In the genomic region with DNA sequence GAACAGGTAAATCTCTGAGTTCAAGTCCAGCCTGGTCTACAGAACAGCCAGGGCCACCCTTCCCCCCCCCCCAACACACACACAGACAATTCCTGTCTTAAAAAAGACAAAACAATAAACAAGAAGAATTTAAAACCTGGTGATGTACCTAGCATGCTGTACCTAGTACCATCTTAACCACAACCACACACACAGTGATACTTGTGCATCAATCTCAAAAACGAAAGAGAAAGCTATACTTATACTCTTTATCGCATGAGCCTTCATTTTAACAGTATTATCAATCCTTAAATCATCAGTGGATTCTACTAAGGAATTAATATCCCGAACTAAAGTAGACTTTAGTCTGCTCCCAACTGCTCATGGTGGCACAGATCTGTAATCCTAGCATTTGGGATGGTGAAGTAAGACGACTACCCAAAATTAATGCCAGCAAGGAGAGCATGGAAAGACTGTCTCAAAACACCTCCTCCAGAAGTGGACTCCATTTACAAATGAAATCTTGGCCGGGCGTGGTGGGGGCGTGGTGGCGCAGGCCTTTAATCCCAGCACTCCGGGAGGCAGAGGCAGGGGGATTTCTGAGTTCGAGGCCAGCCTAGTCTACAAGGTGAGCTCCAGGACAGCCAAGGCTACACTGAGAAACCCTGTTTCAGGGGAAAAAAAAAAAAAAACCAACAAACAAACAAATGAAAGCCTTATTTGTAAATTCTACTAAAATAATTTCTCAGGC, we compare ENCODE assay signal across 8 mouse cellular contexts. TPM values are rescaled to one million over a fixed set of nuclear protein-coding genes. Genes with fewer than 3 reads are reported as not detected.
DNase-seq lines count a peak whose midpoint lies in the region; ATAC-seq lines count a peak whose summit lies in the region.
"Had no signal": no experiment of that assay in that cellular context is flagged by ENCODE, and none has a peak within 500 bp of the region (broad histone marks: within the 10 kb centered on the region; RNA-seq: fewer than 3 reads in every experiment).

No protein-coding gene starts in this region.

- H3K27ac ChIP-seq in forebrain, embryonic 11.5 days (ENCODE audit: low read depth, low read length), result no peak overlapping the region
- no peak overlapping the region for H3K27ac ChIP-seq in liver, embryonic 12.5 days

- 89% methylated on average over 10 of the region's 10 CpGs for WGBS in forebrain, embryonic 11.5 days
- WGBS in liver, embryonic 12.5 days (ENCODE audit: insufficient replicate concordance), result 85% methylated on average over 10 of the region's 10 CpGs

- no peak for ATAC-seq in megakaryocyte, adult 5-6 weeks (ENCODE audit: poor library complexity, severe bottlenecking)
- ATAC-seq in forebrain, embryonic 11.5 days (replicated peaks; ENCODE audit: low FRiP score), result no peak
- ATAC-seq in liver, embryonic 12.5 days, result no peak

- peak overlapping the region; percentile 72 for H3K4me3 ChIP-seq in megakaryocyte, embryonic 14.5 days (replicated peaks)
- peak overlapping the region; percentile 96; the same call in 1 of the 2 replicates for H3K4me3 ChIP-seq in forebrain, embryonic 11.5 days (ENCODE audit: low read depth, low read length)
- H3K4me3 ChIP-seq in liver, embryonic 12.5 days, result peak overlapping the region; percentile 93

- peak overlapping the region; percentile 63; the same call in 1 of the 2 replicates for H3K4me2 ChIP-seq in forebrain, embryonic 11.5 days (ENCODE audit: low read depth, low read length, severe bottlenecking)
- peak overlapping the region; percentile 83 for H3K4me2 ChIP-seq in liver, embryonic 12.5 days

- H3K4me1 ChIP-seq in megakaryocyte, embryonic 14.5 days, result peaks cover 71% of the 10 kb centered on the region
- peaks cover 2% of the 10 kb centered on the region; the same call in 1 of the 2 replicates for H3K4me1 ChIP-seq in forebrain, embryonic 11.5 days (replicated peaks; ENCODE audit: control insufficient read depth, insufficient read depth, low read length)
- H3K4me1 ChIP-seq in liver, embryonic 12.5 days, result peaks cover 36% of the 10 kb centered on the region

- peaks cover 31% of the 10 kb centered on the region for H3K36me3 ChIP-seq in megakaryocyte, embryonic 14.5 days (replicated peaks; ENCODE audit: low read length)
- H3K36me3 ChIP-seq in forebrain, embryonic 11.5 days (ENCODE audit: control insufficient read depth, insufficient read depth, low read length), result no peaks in the 10 kb centered on the region; the same call in 1 of the 2 replicates
- peaks cover 20% of the 10 kb centered on the region for H3K36me3 ChIP-seq in liver, embryonic 12.5 days

- no peak for DNase-seq in forebrain, embryonic 11.5 days (ENCODE audit: low spot score)
- DNase-seq in urinary bladder, adult 18-20 months (ENCODE audit: low spot score in 2 of 2), result no peak
- no peak for DNase-seq in gastrocnemius, postnatal 4 days (ENCODE audit: low spot score in 2 of 2)
- no peak for DNase-seq in embryo, embryonic 9.5 days (ENCODE audit: extremely low spot score)

- H3K27me3 ChIP-seq in megakaryocyte, embryonic 14.5 days (replicated peaks), result no peaks in the 10 kb centered on the region
- H3K27me3 ChIP-seq in forebrain, embryonic 11.5 days (ENCODE audit: control insufficient read depth, insufficient read depth, low read length), result no peaks in the 10 kb centered on the region
- H3K27me3 ChIP-seq in liver, embryonic 12.5 days (replicated peaks), result no peaks in the 10 kb centered on the region

- H3K9me3 ChIP-seq in megakaryocyte, embryonic 14.5 days, result no peaks in the 10 kb centered on the region
- peaks cover 3% of the 10 kb centered on the region; the same call in 1 of the 2 replicates for H3K9me3 ChIP-seq in forebrain, embryonic 11.5 days (ENCODE audit: control insufficient read depth, low read length)
- H3K9me3 ChIP-seq in liver, embryonic 12.5 days (replicated peaks), result no peaks in the 10 kb centered on the region

- H3K9ac ChIP-seq in forebrain, embryonic 11.5 days (ENCODE audit: low read length), result no peak overlapping the region
- peak overlapping the region; percentile 46; the same call in 1 of the 2 replicates for H3K9ac ChIP-seq in liver, embryonic 12.5 days

RNA-seq across cellular contexts. Expression of a gene that starts 1.7 kb away (rescaled TPM):
- 0.18 and 0.32 TPM in 2 replicates for polyA plus RNA-seq in megakaryocyte, embryonic 14.5 days (2012; ENCODE audit: insufficient read depth, low replicate concordance)
- total RNA-seq in megakaryocyte, adult 5-6 weeks (2015), result 25.0 and 26.7 TPM in 2 replicates
- 24.6 and 26.3 TPM in 2 replicates for total RNA-seq in megakaryocyte, adult 5-6 weeks (2017)
- 37.7 and 43.6 TPM in 2 replicates for polyA plus RNA-seq in forebrain, embryonic 11.5 days (2014; fragmentation: Nextera tagmentation; extraction: Ambion mirVana)
- polyA plus RNA-seq in liver, embryonic 12.5 days (2016; fragmentation: Nextera tagmentation; extraction: Ambion mirVana), result 7.1 and 7.9 TPM in 2 replicates
- 10 to 100 TPM; 19.1 to 19.5 TPM for total RNA-seq in gastrocnemius, postnatal 4 days (2021)

RNA-seq across cellular contexts. Expression of a gene that starts 12.5 kb away (rescaled TPM):
- not detected in 2 replicates for polyA plus RNA-seq in megakaryocyte, embryonic 14.5 days (2012; ENCODE audit: insufficient read depth, low replicate concordance)
- total RNA-seq in megakaryocyte, adult 5-6 weeks (2015), result not detected in 2 replicates
- not detected in 2 replicates for total RNA-seq in megakaryocyte, adult 5-6 weeks (2017)
- not detected in 2 replicates for polyA plus RNA-seq in forebrain, embryonic 11.5 days (2014; fragmentation: Nextera tagmentation; extraction: Ambion mirVana)
- 0.20 TPM in 1 of 2 replicates, not detected in the other for polyA plus RNA-seq in liver, embryonic 12.5 days (2016; fragmentation: Nextera tagmentation; extraction: Ambion mirVana)
- not detected for total RNA-seq in gastrocnemius, postnatal 4 days (2021)
- total RNA-seq: left cerebral cortex, postnatal 14 days had no signal
